Mouse (Mus musculus): ENCODE results near the gene Cdh1.

DNA sequence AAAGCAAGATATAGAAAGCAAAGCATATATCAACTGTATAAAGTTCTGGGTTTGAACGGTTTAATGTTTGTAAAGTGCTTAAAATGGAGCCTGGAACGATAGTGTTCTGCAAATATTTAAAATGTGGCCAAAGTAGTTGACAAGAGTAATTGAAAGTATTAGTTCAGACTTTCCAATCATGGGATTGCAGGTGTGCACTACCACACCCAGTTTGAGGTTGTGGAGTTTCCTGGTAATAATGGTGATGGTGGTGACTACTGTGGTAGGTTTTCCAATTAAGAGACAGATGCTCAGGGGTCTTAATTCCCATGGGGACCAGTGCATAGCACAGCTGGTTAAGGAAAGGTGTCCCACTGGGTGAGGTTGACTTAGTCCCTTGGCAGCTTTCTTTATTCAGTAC, 43.0 kb downstream of the Cdh1 start:
- TF ChIP-seq CTCF (IDR thresholded peaks at IDR 0.05; ENCODE audit: extremely low read depth, insufficient read depth, low read length) (no peak), POLR2A (IDR thresholded peaks at IDR 0.05; ENCODE audit: extremely low read depth, insufficient read depth, low read length) (no peak)

Data from cortical plate, adult 2 months (tissue).